Comparison of ENCODE assay signal across 7 mouse cellular contexts in genomic region chr14:3208272-3209152, GRCm38 (mm10). TPM values are rescaled to one million over a fixed set of nuclear protein-coding genes. Genes with fewer than 3 reads are reported as not detected.
DNase-seq lines count a peak whose midpoint lies in the region; ATAC-seq and TF ChIP-seq lines count a peak whose summit lies in the region.
"Not testable (repeated sequence)": the region's sequence is repeated elsewhere in the genome, so short reads cannot be mapped to it uniquely, and the experiment has no call there.

Gene D830030K20Rik, plus strand, starts transcription at chr14:3208488.

- peak within 1 kb of the TSS; percentile 69 for H3K4me2 ChIP-seq in heart, embryonic 14.5 days (ENCODE audit: low read length)
- peak within 1 kb of the TSS; percentile 86 for H3K4me2 ChIP-seq in intestine, embryonic 15.5 days (replicated peaks)
- H3K4me2 ChIP-seq in limb, embryonic 12.5 days, result peak within 1 kb of the TSS; percentile 80

- H3K4me1 ChIP-seq in forebrain, embryonic 10.5 days; heart, embryonic 14.5 days (ENCODE audit: control insufficient read depth in 2 of 2, insufficient read depth in 2 of 2, low read length in 2 of 2); intestine, embryonic 15.5 days (replicated peaks); limb, embryonic 12.5 days (replicated peaks); olfactory bulb, adult 2 months (ENCODE audit: control insufficient read depth, insufficient read depth, low read length): not testable (repeated sequence)

- peak within 1 kb of the TSS; percentile 58 for H3K4me3 ChIP-seq in forebrain, embryonic 10.5 days
- H3K4me3 ChIP-seq in heart, embryonic 14.5 days (ENCODE audit: control insufficient read depth in 1 of 2, insufficient read depth in 1 of 2, low read depth in 1 of 2, low read length in 2 of 2), result peak within 1 kb of the TSS; percentile 51
- H3K4me3 ChIP-seq in intestine, embryonic 15.5 days (replicated peaks), result peak within 1 kb of the TSS; percentile 43
- peak within 1 kb of the TSS; percentile 48 for H3K4me3 ChIP-seq in limb, embryonic 12.5 days (replicated peaks)
- H3K4me3 ChIP-seq in olfactory bulb, adult 2 months (ENCODE audit: insufficient read depth, low read depth, low read length), result peak within 1 kb of the TSS; percentile 49

- peak within 1 kb of the TSS; percentile 62 for H3K9ac ChIP-seq in heart, embryonic 14.5 days (ENCODE audit: low read length)
- peak within 1 kb of the TSS; percentile 28; the same call in 1 of the 2 replicates for H3K9ac ChIP-seq in intestine, embryonic 15.5 days
- peak within 1 kb of the TSS; percentile 60; the same call in 1 of the 2 replicates for H3K9ac ChIP-seq in limb, embryonic 12.5 days (replicated peaks)

- not testable (repeated sequence) for H3K9me3 ChIP-seq in forebrain, embryonic 10.5 days; heart, embryonic 14.5 days (ENCODE audit: control insufficient read depth, low read length); intestine, embryonic 15.5 days; limb, embryonic 12.5 days

- not testable (repeated sequence) for TF ChIP-seq CTCF in olfactory bulb, adult 2 months (IDR thresholded peaks at IDR 0.05; ENCODE audit: insufficient read depth, low read depth, low read length)

- H3K36me3 ChIP-seq in forebrain, embryonic 10.5 days (replicated peaks); heart, embryonic 14.5 days (ENCODE audit: control insufficient read depth, insufficient read depth, low read length); intestine, embryonic 15.5 days; limb, embryonic 12.5 days: not testable (repeated sequence)

- not testable (repeated sequence) for H3K27me3 ChIP-seq in forebrain, embryonic 10.5 days (ENCODE audit: poor library complexity, severe bottlenecking); heart, embryonic 14.5 days (ENCODE audit: control insufficient read depth, insufficient read depth, low read length); intestine, embryonic 15.5 days (replicated peaks); limb, embryonic 12.5 days

- H3K27ac ChIP-seq in forebrain, embryonic 10.5 days, result peak within 1 kb of the TSS; percentile 58
- H3K27ac ChIP-seq in heart, embryonic 14.5 days (replicated peaks in 1 of 2; ENCODE audit: control insufficient read depth in 1 of 2, insufficient read depth in 1 of 2, low read depth in 2 of 2, low read length in 2 of 2); intestine, embryonic 15.5 days; limb, embryonic 12.5 days; olfactory bulb, adult 2 months (ENCODE audit: insufficient read depth, low read depth, low read length): not testable (repeated sequence)

- not testable (repeated sequence) for ATAC-seq in heart, embryonic 14.5 days (ENCODE audit: insufficient number of reproducible peaks, insufficient read depth, low FRiP score, low read depth); intestine, embryonic 15.5 days; limb, embryonic 12.5 days (ENCODE audit: insufficient number of reproducible peaks, insufficient read depth, low FRiP score, low TSS enrichment, low read depth)

- not testable (repeated sequence) for TF ChIP-seq POLR2A in olfactory bulb, adult 2 months (IDR thresholded peaks at IDR 0.05; ENCODE audit: insufficient read depth, low read depth, low read length)

- DNase-seq in cerebellum, adult 9-11 months, result peak; percentile 2
- peak; percentile 23 for DNase-seq in forebrain, embryonic 10.5 days (ENCODE audit: extremely low spot score, low spot score)
- peak; percentile 0 for DNase-seq in lung, postnatal 10 days

- under 1% methylated on average over 27 of the region's 62 CpGs for WGBS in forebrain, embryonic 10.5 days
- 3% methylated on average over 15 of the region's 62 CpGs for WGBS in heart, embryonic 14.5 days
- under 1% methylated on average over 23 of the region's 62 CpGs for WGBS in intestine, embryonic 15.5 days
- WGBS in limb, embryonic 12.5 days, result under 1% methylated on average over 27 of the region's 62 CpGs
- 1% methylated on average over 30 of the region's 62 CpGs for WGBS in olfactory bulb, adult 2 months

RNA-seq across cellular contexts. Expression of gene D830030K20Rik, which starts in this region (rescaled TPM):
- polyA plus RNA-seq in forebrain, embryonic 10.5 days (2016; fragmentation: Nextera tagmentation; extraction: Ambion mirVana), result 9.5 and 9.9 TPM in 2 replicates
- 27.9 and 35.1 TPM in 2 replicates for polyA plus RNA-seq in heart, embryonic 14.5 days (2014; fragmentation: Nextera tagmentation; extraction: Ambion mirVana)
- 3.6 and 4.5 TPM in 2 replicates for polyA plus RNA-seq in intestine, embryonic 15.5 days (2015; fragmentation: Nextera tagmentation; extraction: Ambion mirVana)
- 5.4 and 6.8 TPM in 2 replicates for polyA plus RNA-seq in limb, embryonic 12.5 days (2016; fragmentation: Nextera tagmentation; extraction: Ambion mirVana)
- not detected in 2 replicates for polyA plus RNA-seq in olfactory bulb, adult 2 months (2012; ENCODE audit: insufficient read depth, insufficient read length, low replicate concordance, missing spikeins)
